Mouse (Mus musculus): ENCODE measurements at regions not wholly inside any gene's neighbourhood (a gene's known extent, or its start where the extent isn't known, plus 50 kb on each side); places are given as distances from the start of the nearest gene placed in this dataset.

- Histone ChIP-seq H3K4me3 (no peak overlapping the region), H3K27me3 (ENCODE audit: control insufficient read depth, insufficient read depth, insufficient read length) (no peaks in the 10 kb centered on the region), H3K4me2 (ENCODE audit: low read depth) (no peak overlapping the region), H3ac (ENCODE audit: control insufficient read depth, insufficient read length) (no peak overlapping the region), H3K36me3 (ENCODE audit: control insufficient read depth, insufficient read depth) (no peaks in the 10 kb centered on the region), H3K79me2 (ENCODE audit: control insufficient read depth, insufficient read depth) (no peaks in the 10 kb centered on the region)
- TF ChIP-seq USF1 (IDR thresholded peaks at IDR 0.05; ENCODE audit: low read depth): no peak
- TF ChIP-seq TCF3 (IDR thresholded peaks at IDR 0.05; ENCODE audit: insufficient read length, low read depth): no peak
- TF ChIP-seq POLR2A (IDR thresholded peaks at IDR 0.05; ENCODE audit: insufficient read length, low read depth): no peak
- TF ChIP-seq MYOG (IDR thresholded peaks at IDR 0.05; ENCODE audit: control insufficient read depth in 1 of 3, insufficient read depth in 1 of 3, insufficient read length in 2 of 3, low read depth in 2 of 3): no peak
- TF ChIP-seq MAX (IDR thresholded peaks at IDR 0.05; ENCODE audit: low read depth): no peak
- TF ChIP-seq MYOD1 (IDR thresholded peaks at IDR 0.05; ENCODE audit: control insufficient read depth in 1 of 3, insufficient read length in 2 of 3, low read depth in 2 of 3): no peak
- TF ChIP-seq TCF12 (IDR thresholded peaks at IDR 0.05; ENCODE audit: insufficient read depth, poor library complexity, severe bottlenecking): no peak
- TF ChIP-seq E2F4 (IDR thresholded peaks at IDR 0.05; ENCODE audit: insufficient read depth): no peak
- no peak for TF ChIP-seq CEBPB (IDR thresholded peaks at IDR 0.05; ENCODE audit: insufficient read depth, poor library complexity, severe bottlenecking)
- no peak for TF ChIP-seq SRF (IDR thresholded peaks at IDR 0.05; ENCODE audit: control insufficient read depth, insufficient read length, low read depth)
- no peak for TF ChIP-seq POLR2AphosphoS2 (IDR thresholded peaks at IDR 0.05; ENCODE audit: insufficient read length, low read depth)
- TF ChIP-seq REST (IDR thresholded peaks at IDR 0.05; ENCODE audit: insufficient read depth, insufficient read length): no peak
Observed at GRCm38 (mm10) chr3:40297120-40297519, 234.0 kb upstream of the Intu start.

- Histone ChIP-seq H3K36me3 (ENCODE audit: control insufficient read depth, insufficient read depth) (no peaks in the 10 kb centered on the region), H3K79me2 (ENCODE audit: control insufficient read depth, insufficient read depth) (no peaks in the 10 kb centered on the region), H3ac (ENCODE audit: control insufficient read depth, insufficient read length) (no peak overlapping the region), H3K4me2 (ENCODE audit: low read depth) (no peak overlapping the region), H3K4me3 (no peak overlapping the region), H3K27me3 (ENCODE audit: control insufficient read depth, insufficient read depth, insufficient read length) (no peaks in the 10 kb centered on the region)
- no peak for TF ChIP-seq CEBPB (IDR thresholded peaks at IDR 0.05; ENCODE audit: insufficient read depth, poor library complexity, severe bottlenecking)
- TF ChIP-seq POLR2AphosphoS2 (IDR thresholded peaks at IDR 0.05; ENCODE audit: insufficient read length, low read depth): no peak
- no peak for TF ChIP-seq TCF12 (IDR thresholded peaks at IDR 0.05; ENCODE audit: insufficient read depth, poor library complexity, severe bottlenecking)
- no peak for TF ChIP-seq TCF3 (IDR thresholded peaks at IDR 0.05; ENCODE audit: insufficient read length, low read depth)
- no peak for TF ChIP-seq MYOG (IDR thresholded peaks at IDR 0.05; ENCODE audit: control insufficient read depth in 1 of 3, insufficient read depth in 1 of 3, insufficient read length in 2 of 3, low read depth in 2 of 3)
- TF ChIP-seq E2F4 (IDR thresholded peaks at IDR 0.05; ENCODE audit: insufficient read depth): no peak
- no peak for TF ChIP-seq REST (IDR thresholded peaks at IDR 0.05; ENCODE audit: insufficient read depth, insufficient read length)
- no peak for TF ChIP-seq MYOD1 (IDR thresholded peaks at IDR 0.05; ENCODE audit: control insufficient read depth in 1 of 3, insufficient read length in 2 of 3, low read depth in 2 of 3)
- no peak for TF ChIP-seq POLR2A (IDR thresholded peaks at IDR 0.05; ENCODE audit: insufficient read length, low read depth)
- TF ChIP-seq MAX (IDR thresholded peaks at IDR 0.05; ENCODE audit: low read depth): no peak
- no peak for TF ChIP-seq SRF (IDR thresholded peaks at IDR 0.05; ENCODE audit: control insufficient read depth, insufficient read length, low read depth)
- no peak for TF ChIP-seq USF1 (IDR thresholded peaks at IDR 0.05; ENCODE audit: low read depth)
Observed at GRCm38 (mm10) chr3:40320319-40320718, 210.8 kb upstream of the Intu start.

- no peak overlapping the region for H3ac ChIP-seq (ENCODE audit: control insufficient read depth, insufficient read length)
- H3K27me3 ChIP-seq (ENCODE audit: control insufficient read depth, insufficient read depth, insufficient read length): no peaks in the 10 kb centered on the region
- TF ChIP-seq TCF12 (IDR thresholded peaks at IDR 0.05; ENCODE audit: insufficient read depth, poor library complexity, severe bottlenecking) (no peak), REST (IDR thresholded peaks at IDR 0.05; ENCODE audit: insufficient read depth, insufficient read length) (no peak), MYOG (IDR thresholded peaks at IDR 0.05; ENCODE audit: control insufficient read depth in 1 of 3, insufficient read depth in 1 of 3, insufficient read length in 2 of 3, low read depth in 2 of 3) (no peak), MAX (IDR thresholded peaks at IDR 0.05; ENCODE audit: low read depth) (no peak), SRF (IDR thresholded peaks at IDR 0.05; ENCODE audit: control insufficient read depth, insufficient read length, low read depth) (no peak), POLR2AphosphoS2 (IDR thresholded peaks at IDR 0.05; ENCODE audit: insufficient read length, low read depth) (no peak), POLR2A (IDR thresholded peaks at IDR 0.05; ENCODE audit: insufficient read length, low read depth) (no peak), CEBPB (IDR thresholded peaks at IDR 0.05; ENCODE audit: insufficient read depth, poor library complexity, severe bottlenecking) (no peak), USF1 (IDR thresholded peaks at IDR 0.05; ENCODE audit: low read depth) (no peak), TCF3 (IDR thresholded peaks at IDR 0.05; ENCODE audit: insufficient read length, low read depth) (no peak), E2F4 (IDR thresholded peaks at IDR 0.05; ENCODE audit: insufficient read depth) (no peak), MYOD1 (IDR thresholded peaks at IDR 0.05; ENCODE audit: control insufficient read depth in 1 of 3, insufficient read length in 2 of 3, low read depth in 2 of 3) (no peak)
- H3K79me2 ChIP-seq (ENCODE audit: control insufficient read depth, insufficient read depth): no peaks in the 10 kb centered on the region
- no peak overlapping the region for H3K4me2 ChIP-seq (ENCODE audit: low read depth)
- H3K36me3 ChIP-seq (ENCODE audit: control insufficient read depth, insufficient read depth): no peaks in the 10 kb centered on the region
- no peak overlapping the region for H3K4me3 ChIP-seq
Observed at GRCm38 (mm10) chr3:40325872-40326803, 204.9 kb upstream of the Intu start.

GRCm38 (mm10) chr3:40339492-40340030, 191.5 kb upstream of the Intu start:
- Histone ChIP-seq H3K36me3 (ENCODE audit: control insufficient read depth, insufficient read depth) (no peaks in the 10 kb centered on the region), H3K4me3 (no peak overlapping the region), H3K79me2 (ENCODE audit: control insufficient read depth, insufficient read depth) (no peaks in the 10 kb centered on the region), H3ac (ENCODE audit: control insufficient read depth, insufficient read length) (no peak overlapping the region), H3K4me2 (ENCODE audit: low read depth) (no peak overlapping the region), H3K27me3 (ENCODE audit: control insufficient read depth, insufficient read depth, insufficient read length) (no peaks in the 10 kb centered on the region)
- no peak for TF ChIP-seq TCF12 (IDR thresholded peaks at IDR 0.05; ENCODE audit: insufficient read depth, poor library complexity, severe bottlenecking)
- no peak for TF ChIP-seq REST (IDR thresholded peaks at IDR 0.05; ENCODE audit: insufficient read depth, insufficient read length)
- no peak for TF ChIP-seq SRF (IDR thresholded peaks at IDR 0.05; ENCODE audit: control insufficient read depth, insufficient read length, low read depth)
- TF ChIP-seq E2F4 (IDR thresholded peaks at IDR 0.05; ENCODE audit: insufficient read depth): no peak
- no peak for TF ChIP-seq USF1 (IDR thresholded peaks at IDR 0.05; ENCODE audit: low read depth)
- TF ChIP-seq MYOG (IDR thresholded peaks at IDR 0.05; ENCODE audit: control insufficient read depth in 1 of 3, insufficient read depth in 1 of 3, insufficient read length in 2 of 3, low read depth in 2 of 3): no peak
- TF ChIP-seq MAX (IDR thresholded peaks at IDR 0.05; ENCODE audit: low read depth): no peak
- no peak for TF ChIP-seq POLR2A (IDR thresholded peaks at IDR 0.05; ENCODE audit: insufficient read length, low read depth)
- no peak for TF ChIP-seq TCF3 (IDR thresholded peaks at IDR 0.05; ENCODE audit: insufficient read length, low read depth)
- TF ChIP-seq MYOD1 (IDR thresholded peaks at IDR 0.05; ENCODE audit: control insufficient read depth in 1 of 3, insufficient read length in 2 of 3, low read depth in 2 of 3): no peak
- no peak for TF ChIP-seq CEBPB (IDR thresholded peaks at IDR 0.05; ENCODE audit: insufficient read depth, poor library complexity, severe bottlenecking)
- no peak for TF ChIP-seq POLR2AphosphoS2 (IDR thresholded peaks at IDR 0.05; ENCODE audit: insufficient read length, low read depth)

Data from myocyte (in vitro differentiated cells).